Comparison of ENCODE assay signal across 8 mouse cellular contexts in genomic region chr1:165282222-165282966, GRCm38 (mm10). TPM values are rescaled to one million over a fixed set of nuclear protein-coding genes. Genes with fewer than 3 reads are reported as not detected.
A peak's percentile ranks its signal among the peaks of the same experiment; 100 is the strongest.
DNase-seq lines count a peak whose midpoint lies in the region; ATAC-seq and TF ChIP-seq lines count a peak whose summit lies in the region.

No protein-coding gene starts in this region.

- no peak for TF ChIP-seq CTCF in cerebellum, adult 2 months (IDR thresholded peaks at IDR 0.05; ENCODE audit: borderline replicate concordance, insufficient read depth, low read depth, low read length)

- WGBS in cerebellum, adult 2 months: 2% methylated on average over 35 of the region's 35 CpGs

- peak; percentile 29 to 60; a peak in 3 of 4 replicates for ATAC-seq in hematopoietic stem cell, adult 5-6 weeks (replicated peaks in 1 of 2; ENCODE audit: insufficient read depth in 1 of 2, low FRiP score in 2 of 2, low TSS enrichment in 1 of 2, low read depth in 1 of 2, poor library complexity in 2 of 2, severe bottlenecking in 2 of 2)
- peak; percentile 32; the same call in 1 of the 2 replicates for ATAC-seq in megakaryocyte-erythroid progenitor cell, adult 5-6 weeks (replicated peaks; ENCODE audit: low FRiP score, low TSS enrichment, poor library complexity, severe bottlenecking)

- no peak for TF ChIP-seq POLR2A in cerebellum, adult 2 months (IDR thresholded peaks at IDR 0.05; ENCODE audit: borderline replicate concordance, insufficient read depth, low read length)

- no peak overlapping the region for H3K27ac ChIP-seq in cerebellum, adult 2 months (ENCODE audit: insufficient read depth, low read length)

- H3K27me3 ChIP-seq in cerebellum, adult 2 months (ENCODE audit: control insufficient read depth, insufficient read depth, low read length): no peaks in the 10 kb centered on the region

- peak in 1 of 2 experiments; percentile 21 for DNase-seq in cerebellum, adult 2 months
- no peak for DNase-seq in cerebellum, adult 8-10 months
- peak; percentile 21 for DNase-seq in ovary, postnatal 36 days (ENCODE audit: low spot score)
- DNase-seq in ovary, postnatal 10 days (ENCODE audit: low spot score): no peak
- DNase-seq in left cerebral cortex, adult 11 months (ENCODE audit: low spot score): no peak
- no peak for DNase-seq in T-cell, adult 2 months (ENCODE audit: low spot score)

- H3K4me1 ChIP-seq in cerebellum, adult 2 months (ENCODE audit: control insufficient read depth, insufficient read depth, low read length): no peaks in the 10 kb centered on the region

- peak overlapping the region; percentile 35 for H3K4me3 ChIP-seq in cerebellum, adult 2 months (replicated peaks; ENCODE audit: insufficient read depth, low read depth, low read length)

RNA-seq across cellular contexts. Expression of gene Gpr161, which starts 13.2 kb away (rescaled TPM):
- polyA plus RNA-seq in cerebellum, adult 2 months (2012; rRNA removed): 3.3 and 3.8 TPM in 2 replicates
- 3.9 and 4.6 TPM in 2 replicates for total RNA-seq in hematopoietic stem cell, adult 5-6 weeks (2017)
- 0.11 TPM in 1 of 2 replicates, not detected in the other for total RNA-seq in megakaryocyte-erythroid progenitor cell, adult 5-6 weeks (2014; fragmentation: Nextera tagmentation)
- total RNA-seq in megakaryocyte-erythroid progenitor cell, adult 5-6 weeks (2017): not detected in 2 replicates

RNA-seq across cellular contexts. Expression of gene Tiprl, which starts 45.6 kb away (rescaled TPM):
- polyA plus RNA-seq in cerebellum, adult 2 months (2012; rRNA removed): 49.4 and 52.2 TPM in 2 replicates
- 66.9 and 76.5 TPM in 2 replicates for total RNA-seq in hematopoietic stem cell, adult 5-6 weeks (2017)
- 22.3 and 35.0 TPM in 2 replicates for total RNA-seq in megakaryocyte-erythroid progenitor cell, adult 5-6 weeks (2014; fragmentation: Nextera tagmentation)
- total RNA-seq in megakaryocyte-erythroid progenitor cell, adult 5-6 weeks (2017): 73.2 and 90.1 TPM in 2 replicates
